Mouse (Mus musculus) bone marrow macrophage, adult 2 months (primary cell): Measurements from ENCODE around the gene Rnd3.

ENCODE experiments used
- CTCF ChIP-seq: IDR thresholded peaks from 2 replicates; pipeline ENCODE4 v1.5.1; 2012; ENCODE audit warnings: low read depth, mild to moderate bottlenecking, low read length, moderate library complexity
- POLR2A ChIP-seq: IDR thresholded peaks from 2 replicates; pipeline ENCODE4 v1.6.1; 2012; ENCODE audit warnings: mild to moderate bottlenecking, low read depth, low read length, borderline replicate concordance

DNA sequence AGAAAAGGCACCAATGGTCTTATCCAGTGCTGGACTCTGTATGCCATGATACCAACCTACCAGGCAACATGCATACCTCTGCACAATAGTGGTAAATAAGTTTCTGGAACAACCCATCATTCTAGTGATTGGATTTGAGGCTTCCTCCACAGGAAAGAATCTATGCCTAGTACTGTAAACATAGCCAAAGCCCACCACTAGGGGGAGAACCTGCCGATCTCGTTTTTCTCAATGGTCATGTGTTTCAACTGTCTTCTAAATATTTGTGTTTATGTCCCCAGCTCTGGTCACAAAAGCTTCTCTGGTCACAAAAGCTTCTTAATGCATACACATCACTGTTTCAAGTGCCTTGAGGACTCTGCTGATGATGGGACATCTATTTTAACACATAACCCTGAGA is 43.4 kb upstream of the Rnd3 start:
- no peak for TF ChIP-seq CTCF
- no peak for TF ChIP-seq POLR2A
